Mouse (Mus musculus) MEL (cell line): ENCODE data around the gene Bpi. TPM values are rescaled to one million over a fixed set of nuclear protein-coding genes. Genes with fewer than 3 reads are reported as not detected.
A peak's percentile ranks its signal among the peaks of the same experiment; 100 is the strongest.

Experiments
- DNase-seq: peaks from one replicate; pipeline ENCODE4 v3.0.0; 2011; ENCODE audit warnings: low read depth, low spot score
- H3K27ac ChIP-seq: 2 replicates; pipeline ENCODE4 v1.5.1; 2012; ENCODE audit warnings: low read depth, mild to moderate bottlenecking, control low read depth, low read length, moderate library complexity; ENCODE audit not compliant: control insufficient read depth
- H3K27me3 ChIP-seq, 2 experiments: fragments of 150-350 bp in 1 of 2; sonication (generic) in 1 of 2; 2 replicates each; pipeline ENCODE4 v1.6.1; 2012; ENCODE audit warnings: low read length in 2 of 2, mild to moderate bottlenecking in 2 of 2, improper control_type of control experiment in 1 of 2, moderate library complexity in 1 of 2; ENCODE audit not compliant: insufficient read depth in 2 of 2, control insufficient read depth in 1 of 2
- H3K36me3 ChIP-seq, 2 experiments: 2 replicates each; pipeline ENCODE4 v1.6.1; 2012 to 2014; ENCODE audit warnings: low read length in 2 of 2, improper control_type of control experiment in 1 of 2, inconsistent platforms in 1 of 2, mild to moderate bottlenecking in 1 of 2; ENCODE audit not compliant: insufficient read depth in 2 of 2, control insufficient read depth in 1 of 2
- H3K4me1 ChIP-seq, 2 experiments: fragments of 150-350 bp in 1 of 2; sonication (generic) in 1 of 2; 2 replicates each; pipeline ENCODE4 v1.6.1; 2012; ENCODE audit warnings: low read length in 2 of 2, improper control_type of control experiment in 1 of 2, mild to moderate bottlenecking in 1 of 2; ENCODE audit not compliant: insufficient read depth in 2 of 2, control insufficient read depth in 1 of 2
- H3K4me3 ChIP-seq, 2 experiments: fragments of 150-350 bp in 1 of 2; sonication (generic) in 1 of 2; 2 replicates each; pipeline ENCODE4 v1.5.1; 2012; ENCODE audit warnings: low read depth in 2 of 2, low read length in 2 of 2, mild to moderate bottlenecking in 2 of 2, moderate library complexity in 2 of 2, control low read depth in 1 of 2, improper control_type of control experiment in 1 of 2; ENCODE audit not compliant: control insufficient read depth in 1 of 2, insufficient read depth in 1 of 2
- H3K79me2 ChIP-seq: 2 replicates; pipeline ENCODE4 v1.6.1; 2012; ENCODE audit warnings: mild to moderate bottlenecking, low read length, moderate library complexity; ENCODE audit not compliant: control insufficient read depth, poor library complexity, insufficient read depth
- H3K9ac ChIP-seq: 2 replicates; pipeline ENCODE4 v1.6.1; 2012; ENCODE audit warnings: low read depth, mild to moderate bottlenecking, control low read depth, low read length, moderate library complexity; ENCODE audit not compliant: control insufficient read depth, poor library complexity, severe bottlenecking
- H3K9me3 ChIP-seq: fragments of 150-350 bp; sonication (generic); replicated peaks from 2 replicates; pipeline ENCODE4 v1.6.1; 2012; ENCODE audit warnings: mild to moderate bottlenecking, low read length, improper control_type of control experiment, moderate library complexity; ENCODE audit not compliant: insufficient read depth
- BHLHE40 ChIP-seq: IDR thresholded peaks from 2 replicates; pipeline ENCODE4 v1.6.1; 2012; ENCODE audit warnings: low read depth, mild to moderate bottlenecking, inconsistent platforms, low read length, improper control_type of control experiment, borderline replicate concordance
- CHD2 ChIP-seq: IDR thresholded peaks from 2 replicates; pipeline ENCODE4 v1.6.1; 2011; ENCODE audit warnings: low read length, improper control_type of control experiment
- CTCF ChIP-seq, 3 experiments: IDR thresholded peaks in 2 of 3; conservative IDR thresholded peaks in 1 of 3; 2 replicates each; pipeline ENCODE4 v1.5.1; 2011 to 2012; ENCODE audit warnings: low read length in 3 of 3, low read depth in 2 of 3, mild to moderate bottlenecking in 2 of 3, improper control_type of control experiment in 1 of 3, inconsistent platforms in 1 of 3, mixed read lengths in 1 of 3, moderate library complexity in 1 of 3; ENCODE audit not compliant: control insufficient read depth in 1 of 3, insufficient read depth in 1 of 3, poor library complexity in 1 of 3, severe bottlenecking in 1 of 3
- ETS1 ChIP-seq: IDR thresholded peaks from 2 replicates; pipeline ENCODE4 v1.6.1; 2012; ENCODE audit warnings: low read depth, mild to moderate bottlenecking, inconsistent platforms, low read length, improper control_type of control experiment, moderate library complexity
- HCFC1 ChIP-seq: IDR thresholded peaks from 2 replicates; pipeline ENCODE4 v1.6.1; 2012; ENCODE audit warnings: low read depth, mild to moderate bottlenecking, inconsistent platforms, low read length, improper control_type of control experiment, moderate library complexity
- JUND ChIP-seq: IDR thresholded peaks from 2 replicates; pipeline ENCODE4 v1.6.1; 2011; ENCODE audit warnings: low read depth, mild to moderate bottlenecking, improper control_type of control experiment, low read length
- MAX ChIP-seq: IDR thresholded peaks from 2 replicates; pipeline ENCODE4 v1.6.1; 2011; ENCODE audit warnings: low read length, improper control_type of control experiment
- MEF2A ChIP-seq: IDR thresholded peaks from 2 replicates; pipeline ENCODE4 v1.6.1; 2014; ENCODE audit warnings: low read depth, mild to moderate bottlenecking, inconsistent platforms, low read length, improper control_type of control experiment; ENCODE audit not compliant: poor library complexity, insufficient replicate concordance, severe bottlenecking; ENCODE audit errors: extremely low read depth
- MYB ChIP-seq: IDR thresholded peaks from 2 replicates; pipeline ENCODE4 v1.6.1; 2011; ENCODE audit warnings: mild to moderate bottlenecking, low read depth, low read length, improper control_type of control experiment
- NRF1 ChIP-seq: IDR thresholded peaks from 2 replicates; pipeline ENCODE4 v1.6.1; 2014; ENCODE audit warnings: low read depth, mild to moderate bottlenecking, inconsistent platforms, low read length, improper control_type of control experiment, moderate library complexity; ENCODE audit not compliant: poor library complexity, insufficient read depth, severe bottlenecking
- POLR2AphosphoS2 ChIP-seq: IDR thresholded peaks from 2 replicates; pipeline ENCODE4 v1.6.1; 2011; ENCODE audit warnings: low read length, improper control_type of control experiment
- RAD21 ChIP-seq: IDR thresholded peaks from 2 replicates; pipeline ENCODE4 v1.6.1; 2011; ENCODE audit warnings: mild to moderate bottlenecking, low read depth, low read length, improper control_type of control experiment
- SIN3A ChIP-seq: IDR thresholded peaks from 2 replicates; pipeline ENCODE4 v1.6.1; 2012; ENCODE audit warnings: low read length, improper control_type of control experiment, inconsistent platforms
- SMC3 ChIP-seq: IDR thresholded peaks from 2 replicates; pipeline ENCODE4 v1.6.1; 2011; ENCODE audit warnings: low read depth, low read length, improper control_type of control experiment
- TAL1 ChIP-seq: IDR thresholded peaks from 2 replicates; pipeline ENCODE4 v1.6.1; 2012; ENCODE audit warnings: mild to moderate bottlenecking, inconsistent platforms, low read length, moderate library complexity, mixed read lengths
- UBTF ChIP-seq: IDR thresholded peaks from 2 replicates; pipeline ENCODE4 v1.6.1; 2012; ENCODE audit warnings: low read depth, mild to moderate bottlenecking, inconsistent platforms, low read length, improper control_type of control experiment, moderate library complexity, borderline replicate concordance; ENCODE audit not compliant: insufficient read depth
- USF1 ChIP-seq: IDR thresholded peaks from 2 replicates; pipeline ENCODE4 v1.6.1; 2014; ENCODE audit warnings: low read depth, mild to moderate bottlenecking, inconsistent platforms, low read length, improper control_type of control experiment, moderate library complexity
- USF2 ChIP-seq, 2 experiments: IDR thresholded peaks; 2 replicates each; pipeline ENCODE4 v1.6.1; 2011 to 2012; ENCODE audit warnings: improper control_type of control experiment in 2 of 2, low read length in 2 of 2, borderline replicate concordance in 1 of 2, inconsistent platforms in 1 of 2, low read depth in 1 of 2, mild to moderate bottlenecking in 1 of 2; ENCODE audit not compliant: insufficient read depth in 1 of 2
- ZNF384 ChIP-seq: IDR thresholded peaks from 2 replicates; pipeline ENCODE4 v1.6.1; 2012; ENCODE audit warnings: low read depth, mild to moderate bottlenecking, inconsistent platforms, low read length, improper control_type of control experiment
- polyA plus RNA-seq, 2 experiments: library from polyadenylated mRNA; stranded (reverse) in 1 of 2; unstranded in 1 of 2; fragments of >175 nt in 1 of 2; fragments of >200 nt in 1 of 2; gene quantifications; 2 replicates each; pipeline versions ENCODE4 v1.2.1 to v1.2.4; 2012; ENCODE audit warnings: low replicate concordance in 2 of 2, low read depth in 1 of 2; ENCODE audit not compliant: insufficient read length in 2 of 2, insufficient read depth in 1 of 2, missing spikeins in 1 of 2
- total RNA-seq: library from RNA; depleted of rRNA; stranded (reverse); fragments of 300-350 nt; gene quantifications from 2 replicates; pipeline ENCODE4 v1.2.3, GENCODE M21; 2012

Bpi gene
- total and polyA plus RNA-seq, 3 experiments = 0.10 TPM; not detected in 2

DNA sequence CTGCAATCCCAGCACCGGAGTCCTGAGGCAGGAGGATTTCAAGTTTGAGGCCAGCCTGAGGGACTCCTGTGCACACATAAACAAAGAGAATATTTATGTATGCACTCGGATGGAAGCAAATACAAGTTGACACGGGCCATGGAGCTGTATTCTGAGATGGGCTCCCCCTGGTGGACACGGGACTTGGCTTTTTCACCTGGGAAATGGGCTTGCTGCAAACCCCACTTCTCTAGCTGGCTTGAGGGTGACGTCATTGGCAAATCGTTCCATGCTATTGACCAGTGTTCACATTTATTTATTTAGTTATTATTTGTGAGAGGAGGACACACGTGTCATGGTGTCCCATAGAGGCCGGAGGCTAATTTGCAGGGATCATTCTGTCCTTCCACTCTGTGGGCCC, 58.5 kb downstream of the Bpi start:
- peaks cover 4 to 8% of the 10 kb centered on the region in 2 experiments; a peak in 3 of 4 replicates for H3K27me3 ChIP-seq
- no peaks in the 10 kb centered on the region for H3K4me1 ChIP-seq
- H3K36me3 ChIP-seq = no peaks in the 10 kb centered on the region
- no peak overlapping the region for H3K27ac ChIP-seq
- peak; percentile 23 for DNase-seq
- TF ChIP-seq MYB (no peak), BHLHE40 (no peak), CTCF (IDR thresholded peaks at IDR 0.05 in 2 of 3, conservative IDR thresholded peaks at IDR 0.05 in 1 of 3; ENCODE audit: control insufficient read depth in 1 of 3, insufficient read depth in 1 of 3, low read depth in 2 of 3, low read length in 3 of 3, poor library complexity in 1 of 3, severe bottlenecking in 1 of 3) (peak; percentile 26 to 49 (median 38); a peak in 5 of 6 replicates)
- TF ChIP-seq, all 39 proteins: peak for 1
- Histone ChIP-seq H3K9ac (no peak overlapping the region), H3K79me2 (no peaks in the 10 kb centered on the region), H3K9me3 (no peaks in the 10 kb centered on the region), H3K4me3 (no peak overlapping the region)

DNA sequence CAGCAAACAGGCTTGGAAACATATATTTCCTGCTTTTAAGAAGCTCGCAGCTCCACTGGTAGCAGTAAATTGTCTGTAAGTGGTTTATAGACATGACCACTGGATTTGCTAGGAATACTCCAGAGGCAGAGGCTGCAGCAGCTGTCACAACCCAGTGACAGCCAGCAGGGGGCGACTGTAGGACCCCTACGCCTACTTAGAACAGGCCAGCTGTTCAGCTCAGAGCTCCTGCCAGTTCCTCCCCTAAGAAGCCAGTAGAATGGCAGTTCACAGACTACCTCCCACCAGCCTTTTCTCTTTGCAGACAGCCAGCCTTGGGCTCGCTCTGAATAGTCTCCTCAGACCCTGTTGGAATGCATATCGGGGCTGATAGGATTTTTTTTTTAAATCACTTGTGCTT, 59.1 kb downstream of the Bpi start:
- Histone ChIP-seq H3K4me3 (no peak overlapping the region), H3K4me1 (no peaks in the 10 kb centered on the region), H3K27ac (no peak overlapping the region), H3K36me3 (no peaks in the 10 kb centered on the region), H3K9me3 (no peaks in the 10 kb centered on the region), H3K9ac (no peak overlapping the region), H3K79me2 (no peaks in the 10 kb centered on the region), H3K27me3 (peaks cover 4 to 8% of the 10 kb centered on the region in 2 experiments; a peak in 3 of 4 replicates)
- TF ChIP-seq MAX (no peak), BHLHE40 (0 out of 2 replicates have a peak, but pooled peaks have one; percentile 27), JUND (no peak), MEF2A (no peak), CTCF (IDR thresholded peaks at IDR 0.05 in 2 of 3, conservative IDR thresholded peaks at IDR 0.05 in 1 of 3; ENCODE audit: control insufficient read depth in 1 of 3, insufficient read depth in 1 of 3, low read depth in 2 of 3, low read length in 3 of 3, poor library complexity in 1 of 3, severe bottlenecking in 1 of 3) (peak; percentile 81 to 93 (median 87)), UBTF (no peak), SIN3A (0 out of 2 replicates have a peak, but pooled peaks have one; percentile 28), SMC3 (peak; percentile 69), HCFC1 (no peak), NRF1 (no peak), POLR2AphosphoS2 (no peak), RAD21 (peak; percentile 31)
- peak; percentile 71 for DNase-seq

DNA sequence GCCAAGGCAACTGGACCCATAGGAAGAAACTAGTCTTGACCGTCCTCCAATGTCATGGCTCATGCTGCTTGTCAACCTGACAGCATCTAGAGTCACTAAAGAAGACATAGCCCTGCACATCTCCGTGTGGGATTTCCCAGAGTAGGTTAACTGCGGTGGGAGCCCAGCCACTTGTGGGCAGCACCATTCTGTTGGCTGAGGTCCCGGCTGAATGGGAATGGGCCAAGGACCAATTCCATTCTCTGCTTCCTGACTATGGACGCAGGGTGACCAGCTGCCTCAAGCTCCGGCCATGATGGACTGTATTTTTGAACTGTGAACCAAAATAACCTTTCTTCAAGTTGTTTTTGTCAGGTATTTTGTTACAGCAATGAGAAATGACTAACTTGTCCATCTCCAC, 63.7 kb downstream of the Bpi start:
- no peak overlapping the region for H3K4me3 ChIP-seq
- no peak overlapping the region for H3K27ac ChIP-seq
- H3K9ac ChIP-seq = no peak overlapping the region
- no peaks in the 10 kb centered on the region for H3K36me3 ChIP-seq
- no peaks in the 10 kb centered on the region for H3K79me2 ChIP-seq
- DNase-seq = no peak
- TF ChIP-seq CHD2 = no peak
- TF ChIP-seq TAL1 = no peak
- TF ChIP-seq ETS1 = no peak
- no peak for TF ChIP-seq MEF2A
- TF ChIP-seq ZNF384 = no peak
- TF ChIP-seq USF1 = no peak
- no peak for TF ChIP-seq USF2 (IDR thresholded peaks at IDR 0.05; ENCODE audit: borderline replicate concordance in 1 of 2, insufficient read depth in 1 of 2, low read depth in 1 of 2, low read length in 2 of 2)
- TF ChIP-seq, all 39 proteins: peak for 0
- Histone ChIP-seq H3K4me1 (no peaks in the 10 kb centered on the region), H3K27me3 (peaks cover 7 to 13% of the 10 kb centered on the region in 2 experiments; a peak in 3 of 4 replicates), H3K9me3 (no peaks in the 10 kb centered on the region)
